Mouse (Mus musculus): ENCODE results near the gene Prpsap1. TPM values are rescaled to one million over a fixed set of nuclear protein-coding genes. Genes with fewer than 3 reads are reported as not detected.
"Not testable (repeated sequence)": the region's sequence is repeated elsewhere in the genome, so short reads cannot be mapped to it uniquely, and the experiment has no call there.

Gene Prpsap1
- polyA plus RNA-seq, 1 experiment: 451 TPM

DNA sequence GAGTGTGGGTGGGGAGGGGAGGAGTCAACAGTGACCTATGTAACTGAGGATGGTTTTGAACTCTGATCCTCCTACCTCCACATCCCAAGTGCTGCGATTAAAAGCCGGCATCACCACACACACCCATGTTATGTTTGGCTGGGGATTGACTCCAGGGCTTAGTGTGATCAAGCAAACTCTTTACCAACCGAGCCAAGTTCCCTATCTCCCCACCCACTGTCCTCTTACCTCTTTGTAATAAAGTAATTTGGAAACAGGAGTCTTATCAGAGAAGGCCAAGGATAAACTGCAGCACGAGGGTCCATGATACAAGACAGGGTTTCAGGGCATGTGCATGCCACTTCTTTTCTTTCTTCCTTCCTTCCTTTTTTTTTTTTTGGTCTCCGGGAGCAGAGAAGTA lies 811 bp downstream of the Prpsap1 start:
- Histone ChIP-seq H3K27me3 (ENCODE audit: control insufficient read depth, insufficient read depth, low read length) (no peaks in the 10 kb centered on the region), H3K27ac (ENCODE audit: insufficient read depth, low read depth, low read length) (peak overlapping the region; percentile 93), H3K4me3 (ENCODE audit: low read depth, low read length) (0 out of 2 replicates have a peak overlapping the region, but pooled peaks have one; percentile 14), H3K4me1 (ENCODE audit: control insufficient read depth, insufficient read depth, insufficient read length, low read length) (peaks cover 19% of the 10 kb centered on the region; the same call in 1 of the 2 replicates), H3K36me3 (ENCODE audit: control insufficient read depth, insufficient read depth, low read length) (0 out of 2 replicates have a peak, but pooled peaks cover 2% of the 10 kb centered on the region)
- 14% methylated on average over 5 of the region's 5 CpGs for WGBS
- no peak for TF ChIP-seq CTCF (IDR thresholded peaks at IDR 0.05; ENCODE audit: extremely low read depth, insufficient read length, insufficient replicate concordance, low read depth, low read length)
- TF ChIP-seq POLR2A (IDR thresholded peaks at IDR 0.05; ENCODE audit: low read depth, low read length): no peak

DNA sequence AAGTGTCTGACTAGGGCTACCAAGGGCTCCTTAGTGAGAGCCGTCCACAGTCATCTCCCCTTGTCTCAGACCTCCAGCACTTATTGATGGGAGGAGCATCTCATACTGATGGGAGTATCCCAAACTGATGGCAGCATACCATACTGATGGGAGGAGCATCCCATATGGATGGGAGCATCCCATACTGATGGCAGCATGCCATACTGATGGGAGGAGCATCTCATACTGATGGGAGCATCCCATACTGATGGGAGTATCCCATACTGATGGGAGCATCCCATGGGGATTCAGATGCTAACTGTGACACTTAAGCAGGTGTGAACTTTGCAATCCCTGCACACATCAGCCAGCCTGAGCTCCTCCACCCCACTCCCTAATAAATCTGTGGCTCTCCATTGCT lies 1.5 kb downstream of the Prpsap1 start:
- 79% methylated on average over 1 of the region's 1 CpGs for WGBS
- H3K4me3 ChIP-seq (ENCODE audit: low read depth, low read length); H3K36me3 ChIP-seq (ENCODE audit: control insufficient read depth, insufficient read depth, low read length); H3K27me3 ChIP-seq (ENCODE audit: control insufficient read depth, insufficient read depth, low read length): not testable (repeated sequence)
- Histone ChIP-seq H3K4me1 (ENCODE audit: control insufficient read depth, insufficient read depth, insufficient read length, low read length) (peaks cover 19% of the 10 kb centered on the region; the same call in 1 of the 2 replicates), H3K27ac (ENCODE audit: insufficient read depth, low read depth, low read length) (peak overlapping the region; percentile 93; the same call in 1 of the 2 replicates)

- Histone ChIP-seq H3K36me3 (ENCODE audit: control insufficient read depth, insufficient read depth, low read length) (peaks cover 18% of the 10 kb centered on the region), H3K4me3 (ENCODE audit: low read depth, low read length) (no peak overlapping the region), H3K27ac (ENCODE audit: insufficient read depth, low read depth, low read length) (peak overlapping the region; percentile 83; the same call in 1 of the 2 replicates), H3K4me1 (ENCODE audit: control insufficient read depth, insufficient read depth, insufficient read length, low read length) (peaks cover 19% of the 10 kb centered on the region; the same call in 1 of the 2 replicates), H3K27me3 (ENCODE audit: control insufficient read depth, insufficient read depth, low read length) (no peaks in the 10 kb centered on the region)
- TF ChIP-seq POLR2A (IDR thresholded peaks at IDR 0.05; ENCODE audit: low read depth, low read length) (no peak), CTCF (IDR thresholded peaks at IDR 0.05; ENCODE audit: extremely low read depth, insufficient read length, insufficient replicate concordance, low read depth, low read length) (no peak)
- WGBS: 51% methylated on average over 6 of the region's 6 CpGs
These were observed 2.7 kb downstream of the Prpsap1 start for GRCm38 (mm10) chr11:116491338-116491737.

GRCm38 (mm10) chr11:116490232-116491107 lies 3.5 kb downstream of the Prpsap1 start:
- peak overlapping the region; percentile 84 for H3K4me3 ChIP-seq (ENCODE audit: low read depth, low read length)
- H3K27me3 ChIP-seq (ENCODE audit: control insufficient read depth, insufficient read depth, low read length): no peaks in the 10 kb centered on the region
- peaks cover 26% of the 10 kb centered on the region for H3K36me3 ChIP-seq (ENCODE audit: control insufficient read depth, insufficient read depth, low read length)
- no peak for TF ChIP-seq CTCF (IDR thresholded peaks at IDR 0.05; ENCODE audit: extremely low read depth, insufficient read length, insufficient replicate concordance, low read depth, low read length)
- TF ChIP-seq POLR2A (IDR thresholded peaks at IDR 0.05; ENCODE audit: low read depth, low read length): peak; percentile 70; the same call in 1 of the 2 replicates
- under 1% methylated on average over 62 of the region's 62 CpGs for WGBS
- H3K4me1 ChIP-seq (ENCODE audit: control insufficient read depth, insufficient read depth, insufficient read length, low read length): peaks cover 19% of the 10 kb centered on the region; the same call in 1 of the 2 replicates
- H3K27ac ChIP-seq (ENCODE audit: insufficient read depth, low read depth, low read length): peak overlapping the region; percentile 90

DNA sequence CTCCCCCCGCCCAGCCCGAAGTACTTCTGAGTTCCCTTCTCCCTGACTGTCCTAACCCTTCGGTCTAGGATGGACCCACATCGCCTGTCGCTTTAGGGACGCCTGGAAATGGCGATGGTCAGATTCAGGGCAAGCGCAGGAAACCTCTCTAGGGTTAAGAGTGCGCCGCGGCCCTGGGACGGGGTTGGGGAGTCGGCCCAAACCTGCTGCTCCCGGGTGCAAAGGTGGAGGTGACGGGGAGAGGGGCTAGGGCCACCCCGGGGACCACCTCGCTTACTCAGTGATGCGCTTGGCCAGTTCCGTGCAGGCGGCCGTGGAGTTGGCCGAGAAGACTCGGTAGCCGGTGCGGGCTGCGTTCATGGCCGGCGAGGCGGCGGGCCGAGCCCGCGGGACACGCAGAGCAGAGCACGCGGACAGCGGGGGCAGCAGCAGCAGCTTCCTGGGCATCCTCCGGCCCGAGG lies 4.2 kb downstream of the Prpsap1 start:
- 2% methylated on average over 39 of the region's 39 CpGs for WGBS
- Histone ChIP-seq H3K4me1 (ENCODE audit: control insufficient read depth, insufficient read depth, insufficient read length, low read length) (peaks cover 19% of the 10 kb centered on the region; the same call in 1 of the 2 replicates), H3K4me3 (ENCODE audit: low read depth, low read length) (peak overlapping the region; percentile 84), H3K27ac (ENCODE audit: insufficient read depth, low read depth, low read length) (peak overlapping the region; percentile 90), H3K36me3 (ENCODE audit: control insufficient read depth, insufficient read depth, low read length) (peaks cover 31% of the 10 kb centered on the region), H3K27me3 (ENCODE audit: control insufficient read depth, insufficient read depth, low read length) (no peaks in the 10 kb centered on the region)
- TF ChIP-seq POLR2A (IDR thresholded peaks at IDR 0.05; ENCODE audit: low read depth, low read length): no peak; the same call in 1 of the 2 replicates
- TF ChIP-seq CTCF (IDR thresholded peaks at IDR 0.05; ENCODE audit: extremely low read depth, insufficient read length, insufficient replicate concordance, low read depth, low read length): no peak

- peaks cover 41% of the 10 kb centered on the region for H3K36me3 ChIP-seq (ENCODE audit: control insufficient read depth, insufficient read depth, low read length)
- 21% methylated on average over 14 of the region's 14 CpGs for WGBS
- peak overlapping the region; percentile 84 for H3K4me3 ChIP-seq (ENCODE audit: low read depth, low read length)
- no peaks in the 10 kb centered on the region for H3K27me3 ChIP-seq (ENCODE audit: control insufficient read depth, insufficient read depth, low read length)
- TF ChIP-seq POLR2A (IDR thresholded peaks at IDR 0.05; ENCODE audit: low read depth, low read length) (no peak), CTCF (IDR thresholded peaks at IDR 0.05; ENCODE audit: extremely low read depth, insufficient read length, insufficient replicate concordance, low read depth, low read length) (peak; percentile 82; the same call in 1 of the 2 replicates)
- H3K4me1 ChIP-seq (ENCODE audit: control insufficient read depth, insufficient read depth, insufficient read length, low read length): peaks cover 16% of the 10 kb centered on the region; the same call in 1 of the 2 replicates
- H3K27ac ChIP-seq (ENCODE audit: insufficient read depth, low read depth, low read length): peak overlapping the region; percentile 90
These were observed 5.2 kb downstream of the Prpsap1 start for GRCm38 (mm10) chr11:116488693-116489375.

DNA sequence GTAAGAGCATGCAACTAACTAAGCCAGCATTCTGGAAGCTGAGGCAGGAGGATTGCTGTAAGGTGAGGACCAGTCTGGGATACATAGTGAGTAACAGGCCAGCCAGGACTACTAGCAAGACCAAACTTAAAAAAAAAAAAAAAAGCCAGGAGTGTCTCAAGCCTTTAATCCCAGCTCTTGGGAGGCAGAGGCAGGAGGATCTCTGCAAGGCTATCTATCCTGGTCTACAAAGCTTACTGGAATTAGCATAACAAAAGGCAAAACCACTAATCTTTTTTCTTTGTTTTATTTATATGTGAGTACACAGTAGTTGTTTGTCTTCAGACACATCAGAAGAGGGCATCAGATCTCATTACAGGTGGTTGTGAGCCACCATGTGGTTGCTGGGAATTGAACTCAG lies 5.8 kb downstream of the Prpsap1 start:
- H3K27me3 ChIP-seq (ENCODE audit: control insufficient read depth, insufficient read depth, low read length): no peaks in the 10 kb centered on the region
- TF ChIP-seq CTCF (IDR thresholded peaks at IDR 0.05; ENCODE audit: extremely low read depth, insufficient read length, insufficient replicate concordance, low read depth, low read length) (no peak), POLR2A (IDR thresholded peaks at IDR 0.05; ENCODE audit: low read depth, low read length) (no peak)
- H3K4me3 ChIP-seq (ENCODE audit: low read depth, low read length): no peak overlapping the region
- peaks cover 12% of the 10 kb centered on the region; the same call in 1 of the 2 replicates for H3K4me1 ChIP-seq (ENCODE audit: control insufficient read depth, insufficient read depth, insufficient read length, low read length)
- H3K27ac ChIP-seq (ENCODE audit: insufficient read depth, low read depth, low read length): no peak overlapping the region
- peaks cover 46% of the 10 kb centered on the region for H3K36me3 ChIP-seq (ENCODE audit: control insufficient read depth, insufficient read depth, low read length)

Measured in small intestine, adult 2 months (tissue).